Mouse (Mus musculus) layer of hippocampus, postnatal 36 days (tissue): ENCODE results near the gene Taar3. TPM values are rescaled to one million over a fixed set of nuclear protein-coding genes. Genes with fewer than 3 reads are reported as not detected.
A peak's percentile ranks its signal among the peaks of the same experiment; 100 is the strongest.

Source experiments
- DNase-seq, 2 experiments: peaks; one replicate each; pipeline ENCODE4 v3.0.0; 2022
- total RNA-seq, 2 experiments: library from RNA; stranded (reverse); gene quantifications; 2 replicates each; pipeline ENCODE4 v1.2.3; 2021

Gene Taar3
- not detected for total RNA-seq

DNA sequence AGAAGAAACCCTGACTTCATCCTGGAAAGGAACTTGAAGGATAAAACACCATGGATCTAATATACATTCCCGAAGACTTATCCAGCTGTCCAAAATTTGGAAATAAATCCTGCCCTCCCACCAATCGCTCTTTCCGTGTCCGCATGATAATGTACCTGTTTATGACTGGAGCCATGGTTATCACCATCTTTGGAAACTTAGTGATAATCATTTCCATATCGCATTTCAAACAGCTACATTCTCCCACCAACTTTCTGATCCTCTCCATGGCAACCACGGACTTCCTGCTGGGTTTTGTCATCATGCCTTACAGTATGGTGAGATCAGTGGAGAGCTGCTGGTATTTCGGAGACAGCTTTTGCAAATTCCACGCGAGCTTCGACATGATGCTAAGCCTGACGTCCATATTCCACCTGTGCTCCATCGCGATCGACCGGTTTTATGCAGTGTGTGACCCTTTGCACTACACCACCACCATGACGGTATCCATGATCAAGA lies at the start of gene Taar3:
Gene Taar3, plus strand, starts transcription at position 51 of the 498 bp plus-strand sequence.
- DNase-seq, result no peak

- DNase-seq, result no peak
Observed at GRCm38 (mm10) chr10:23901119-23901518, 48.2 kb upstream of the Taar3 start.

DNA sequence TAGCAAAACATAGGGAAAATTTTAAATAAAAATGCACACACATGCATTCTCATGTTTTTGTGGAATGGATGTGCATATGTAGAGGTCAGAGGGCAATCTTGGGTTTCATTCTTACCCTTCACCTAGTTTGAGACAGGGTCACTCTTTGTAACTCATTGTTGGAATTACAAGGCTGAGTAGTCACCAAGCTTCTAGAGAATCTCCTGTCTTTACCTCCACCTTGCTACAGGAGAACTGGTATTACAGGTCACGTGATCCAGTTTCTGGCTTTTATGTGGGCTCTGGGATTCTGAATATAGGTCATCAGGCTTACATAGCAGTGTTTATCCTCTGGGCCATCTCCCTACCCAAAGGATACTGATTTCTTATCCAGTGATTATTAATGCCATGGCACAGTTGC lies 43.7 kb upstream of the Taar3 start:
- DNase-seq, result no peak

DNA sequence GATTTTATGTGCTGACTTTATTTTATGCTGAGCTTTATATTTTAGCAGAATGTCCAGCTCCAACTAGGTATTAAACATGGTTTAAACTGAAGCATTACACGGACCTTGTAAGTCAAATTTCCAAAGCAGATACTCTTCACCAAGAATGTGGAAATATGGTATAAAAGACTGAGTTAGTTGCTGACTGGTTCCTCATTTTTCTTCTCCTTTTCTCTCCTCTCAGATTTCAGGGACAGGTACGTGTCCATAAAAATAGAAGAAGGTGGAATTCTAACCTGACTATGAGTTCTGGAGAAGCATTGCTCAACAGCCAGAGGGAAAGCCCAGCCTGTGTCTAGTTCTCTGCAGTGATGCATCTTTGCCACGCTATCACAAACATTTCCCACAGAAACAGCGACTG lies 29.3 kb upstream of the Taar3 start, which contains the start of gene Taar1:
Gene Taar1, plus strand, starts transcription at position 301 of the 400 bp plus-strand sequence.
- no peak for DNase-seq

- DNase-seq, result no peak
Observed at GRCm38 (mm10) chr10:23922468-23922867, 26.9 kb upstream of the Taar3 start.

- no peak for DNase-seq
Observed at GRCm38 (mm10) chr10:23923941-23924340, 25.4 kb upstream of the Taar3 start.

DNA sequence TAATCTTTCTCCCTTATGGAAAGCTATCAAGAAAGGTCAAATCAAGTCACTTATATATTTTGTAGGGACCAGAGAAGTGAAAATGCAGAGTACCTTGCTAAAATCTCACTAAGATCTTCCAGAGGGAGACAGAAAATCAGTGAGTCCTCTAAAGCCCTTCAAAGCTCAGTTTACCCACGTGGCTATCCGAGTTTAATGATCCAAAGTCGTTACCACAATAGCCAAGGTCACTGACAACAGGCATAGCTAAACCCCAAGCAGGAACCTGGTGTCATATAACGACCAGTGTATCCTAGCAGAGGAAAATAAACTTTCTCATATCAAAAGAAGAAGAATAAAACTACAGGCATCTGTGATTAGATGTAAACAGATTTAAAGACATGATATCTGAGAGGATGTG lies 11.7 kb upstream of the Taar3 start:
- no peak for DNase-seq

- DNase-seq, result no peak
Observed at GRCm38 (mm10) chr10:23938312-23938711, 11.0 kb upstream of the Taar3 start, which contains the start of gene Taar2. Taar2 (plus strand) TSS chr10:23938572.

GRCm38 (mm10) chr10:23942465-23942864 lies 6.9 kb upstream of the Taar3 start:
- no peak for DNase-seq

GRCm38 (mm10) chr10:23948026-23948425 lies 1.3 kb upstream of the Taar3 start:
- DNase-seq, result no peak

- DNase-seq, result no peak
Observed at GRCm38 (mm10) chr10:23951714-23952113, 2.4 kb downstream of the Taar3 start.

DNA sequence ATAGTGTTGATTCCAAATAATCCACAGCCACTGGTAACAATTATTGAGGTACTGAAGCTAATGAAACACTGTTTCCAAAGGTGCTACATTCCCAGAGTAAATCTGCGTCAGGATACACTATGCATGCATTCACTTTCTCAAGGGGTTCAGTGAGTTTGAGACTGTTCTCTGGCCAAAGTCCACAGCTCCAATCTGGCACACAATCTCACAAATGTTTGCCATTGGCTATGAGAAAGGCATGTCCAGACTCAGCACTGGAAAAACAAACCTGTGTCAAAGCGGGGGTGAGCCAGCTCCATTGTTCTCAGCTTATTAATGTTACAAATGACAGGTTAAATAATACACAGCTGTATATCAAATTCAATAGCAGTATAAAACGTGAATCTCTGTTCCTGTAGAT lies 9.7 kb downstream of the Taar3 start:
- no peak for DNase-seq

- no peak for DNase-seq
Observed at GRCm38 (mm10) chr10:23960444-23960915, 11.1 kb downstream of the Taar3 start, which contains the start of gene Taar4. Taar4 (plus strand) TSS chr10:23960494.

DNA sequence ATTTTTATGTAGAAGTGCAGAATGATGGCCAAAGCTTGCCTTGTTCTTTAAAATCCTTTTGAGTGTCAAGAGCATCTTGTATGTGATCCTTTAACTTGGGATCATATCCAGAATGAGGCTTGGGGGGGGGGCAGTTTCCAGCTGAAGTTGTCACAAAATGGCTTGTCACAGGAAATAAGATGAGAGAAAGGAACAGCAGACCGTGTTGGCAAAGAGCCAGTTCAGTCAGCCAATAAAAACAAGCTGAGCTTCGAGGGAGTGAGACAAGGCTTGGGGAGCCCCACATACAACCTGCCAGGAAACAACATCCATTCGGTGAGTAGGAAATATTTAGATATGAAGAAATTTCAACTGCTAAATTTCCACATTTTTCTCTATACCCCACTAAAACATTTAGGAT lies 14.1 kb downstream of the Taar3 start:
- DNase-seq, result no peak

DNA sequence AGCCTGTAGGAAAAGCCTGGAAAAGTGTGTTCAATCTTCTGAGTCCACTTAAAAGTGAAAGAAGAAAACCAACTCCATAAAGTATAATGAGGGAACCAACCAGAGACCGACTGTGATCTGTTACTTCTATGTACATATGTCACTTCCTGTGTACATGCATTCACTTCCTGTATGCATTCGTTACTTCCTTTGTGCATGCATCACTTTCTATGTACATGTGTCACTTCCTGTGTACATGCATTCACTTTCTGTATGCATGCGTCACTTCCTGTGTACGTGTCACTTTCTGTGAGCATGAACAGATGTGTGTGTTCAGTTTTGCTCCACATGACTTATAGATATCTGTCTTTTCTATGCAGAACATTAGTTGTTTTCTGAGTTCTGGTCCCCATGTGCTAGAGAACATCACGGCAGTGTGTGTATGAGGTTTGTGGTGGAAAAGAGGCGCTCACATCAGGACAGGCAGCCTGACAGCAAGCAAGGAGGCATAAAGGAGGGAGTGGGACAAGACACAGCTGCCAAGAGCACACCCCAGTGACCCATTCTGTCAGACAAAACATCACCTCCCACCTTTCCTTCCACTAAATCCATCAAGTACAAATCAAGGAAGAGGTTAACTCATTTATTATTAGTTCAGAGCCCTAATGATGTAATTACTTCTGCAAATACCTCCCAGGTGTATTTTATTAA lies 15.7 kb downstream of the Taar3 start:
- DNase-seq, result no peak

- DNase-seq, result no peak
Observed at GRCm38 (mm10) chr10:23970656-23971165, 21.4 kb downstream of the Taar3 start, which contains the start of gene Taar5. Taar5 (plus strand) TSS chr10:23970706.

DNA sequence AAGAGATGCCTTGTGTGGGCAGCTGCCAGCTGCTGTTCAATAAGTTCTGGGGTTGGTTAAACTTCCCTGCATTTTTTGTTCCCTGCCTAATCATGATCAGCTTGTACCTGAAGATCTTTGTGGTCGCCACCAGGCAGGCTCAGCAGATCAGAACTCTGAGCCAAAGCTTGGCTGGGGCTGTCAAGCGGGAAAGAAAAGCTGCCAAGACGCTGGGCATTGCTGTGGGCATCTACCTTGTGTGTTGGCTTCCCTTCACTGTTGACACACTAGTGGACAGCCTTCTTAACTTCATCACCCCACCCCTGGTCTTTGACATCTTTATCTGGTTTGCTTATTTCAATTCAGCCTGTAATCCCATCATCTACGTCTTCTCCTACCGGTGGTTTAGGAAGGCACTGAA lies 21.9 kb downstream of the Taar3 start:
- DNase-seq, result no peak

- no peak for DNase-seq
Observed at GRCm38 (mm10) chr10:23977958-23978357, 28.6 kb downstream of the Taar3 start.

DNA sequence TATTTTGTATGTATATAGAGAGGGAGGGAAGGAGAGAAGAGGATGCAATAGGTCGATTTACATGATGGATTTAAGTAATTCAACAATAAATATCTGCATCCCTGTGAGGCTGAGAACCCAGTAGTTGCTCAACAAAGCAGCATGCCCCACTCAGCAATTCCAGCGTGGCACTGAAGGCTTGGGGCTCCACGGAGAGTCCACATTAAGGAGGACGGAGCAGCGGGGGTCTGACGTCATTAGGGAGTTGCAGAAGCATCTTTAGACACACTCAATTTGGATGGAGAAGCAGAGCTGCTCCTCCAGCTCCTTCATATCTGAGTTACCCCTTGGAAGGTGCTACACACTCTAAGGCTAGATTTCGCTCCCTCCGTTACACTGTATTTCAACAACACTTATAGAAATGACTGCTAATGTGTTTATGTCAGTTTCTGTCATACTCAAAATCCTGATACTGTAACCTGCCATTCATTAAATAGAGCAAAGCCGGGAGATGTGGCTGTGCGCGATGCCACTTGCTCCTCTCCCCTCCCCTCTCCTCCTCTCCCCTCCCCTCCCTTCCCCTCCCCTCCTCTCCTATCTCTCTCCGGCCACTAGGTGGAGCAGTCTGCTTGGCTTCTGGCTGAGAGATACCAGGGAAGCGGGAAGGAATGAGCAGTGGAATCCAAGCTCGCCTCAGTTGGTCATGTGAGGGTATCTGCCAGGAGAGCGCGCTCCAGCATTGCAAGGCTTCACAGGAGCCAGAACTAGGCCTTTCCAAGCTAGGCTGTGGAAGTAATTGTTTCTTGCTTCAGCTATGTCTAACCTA lies 29.7 kb downstream of the Taar3 start:
- DNase-seq, result peak; percentile 64 to 67

- no peak for DNase-seq
Observed at GRCm38 (mm10) chr10:23985546-23985945, 36.2 kb downstream of the Taar3 start, which contains the start of gene Taar6. Taar6 (minus strand) TSS chr10:23985646.

DNA sequence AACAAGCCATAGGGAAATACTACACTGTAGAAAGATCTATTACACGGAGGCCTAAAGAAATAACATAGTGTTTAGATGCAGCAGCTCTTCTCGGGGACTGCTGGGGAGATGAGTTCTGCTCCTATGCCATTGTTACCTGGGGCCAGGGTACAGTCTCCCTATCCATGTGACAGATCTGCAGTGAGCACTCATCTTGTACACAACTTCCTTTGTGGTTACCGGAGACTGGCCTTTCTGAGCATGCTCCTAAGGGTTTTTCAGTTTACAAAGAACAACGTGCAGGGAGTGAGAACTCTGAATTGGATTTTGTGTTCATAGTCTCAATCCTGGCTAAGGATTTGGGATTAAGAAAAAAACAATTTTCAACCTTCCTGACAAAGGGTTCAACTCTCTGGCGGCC lies 37.1 kb downstream of the Taar3 start:
- DNase-seq, result no peak

DNA sequence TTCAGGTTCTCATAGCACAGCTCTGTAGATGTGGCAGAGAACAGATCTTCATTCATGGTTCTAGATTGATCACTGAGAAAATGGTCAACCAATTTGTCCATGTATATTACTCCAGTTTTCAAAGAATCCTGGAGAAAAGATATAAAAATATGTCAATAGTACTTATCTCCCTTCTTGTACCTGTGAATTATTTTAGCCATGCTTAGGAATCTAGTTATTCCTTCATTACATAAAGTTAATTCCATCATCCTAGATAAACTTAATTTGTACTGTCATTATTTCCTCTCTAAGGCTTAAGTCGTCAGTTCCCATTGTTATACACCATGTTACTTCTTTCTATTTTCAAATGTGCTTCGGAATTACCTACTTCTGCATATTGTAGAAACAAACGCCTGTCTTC lies 44.0 kb downstream of the Taar3 start, which contains the start of gene Taar7a:
Gene Taar7a, minus strand, starts transcription at position 101 of the 400 bp plus-strand sequence.
- DNase-seq, result no peak

DNA sequence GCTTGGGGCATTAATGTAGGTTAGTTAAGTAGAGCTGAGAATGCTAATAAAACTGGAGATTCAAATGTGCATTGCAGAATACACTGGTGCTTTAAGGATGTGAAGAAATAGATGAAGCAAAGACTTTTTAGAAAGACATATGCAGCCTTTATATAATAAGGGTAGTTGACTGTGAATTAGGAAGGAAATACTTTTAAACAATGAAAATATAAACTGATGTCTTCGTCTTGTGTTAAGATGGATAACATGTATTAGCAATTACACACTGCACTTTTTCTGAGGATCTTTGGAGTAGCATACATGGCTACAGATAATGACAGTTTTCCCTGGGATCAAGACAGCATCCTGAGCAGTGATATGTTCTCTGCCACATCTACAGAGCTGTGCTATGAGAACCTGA lies 50.3 kb downstream of the Taar3 start, which contains the start of gene Taar7b:
Gene Taar7b, plus strand, starts transcription at position 301 of the 400 bp plus-strand sequence.
- no peak for DNase-seq
